Mouse (Mus musculus): ENCODE results near the gene Filip1. TPM values are rescaled to one million over a fixed set of nuclear protein-coding genes. Genes with fewer than 3 reads are reported as not detected.

The Filip1 gene
- polyA plus RNA-seq, 1 experiment from 2014 or later, result 5.9 TPM

GRCm38 (mm10) chr9:79947414-79947813 lies 65.2 kb downstream of the Filip1 start:
- Histone ChIP-seq H3K4me2 (ENCODE audit: low read length) (no peak overlapping the region), H3K27ac (no peak overlapping the region), H3K4me3 (replicated peaks; ENCODE audit: low read depth, low read length) (no peak overlapping the region), H3K9me3 (replicated peaks; ENCODE audit: low read length) (no peaks in the 10 kb centered on the region), H3K4me1 (replicated peaks; ENCODE audit: insufficient read depth, low read length) (peaks cover 7% of the 10 kb centered on the region; the same call in 1 of the 2 replicates), H3K9ac (ENCODE audit: low read depth, low read length) (no peak overlapping the region), H3K36me3 (ENCODE audit: insufficient read depth, low read length) (no peaks in the 10 kb centered on the region), H3K27me3 (ENCODE audit: insufficient read depth, low read length) (no peaks in the 10 kb centered on the region)
- TF ChIP-seq CTCF (IDR thresholded peaks at IDR 0.05; ENCODE audit: low read depth), result no peak
- ATAC-seq (replicated peaks; ENCODE audit: low FRiP score, low read depth) (no peak), DNase-seq (ENCODE audit: low spot score) (no peak)
- WGBS, result 61% methylated on average over 3 of the region's 3 CpGs

GRCm38 (mm10) chr9:79944872-79945271 lies 67.8 kb downstream of the Filip1 start:
- TF ChIP-seq CTCF (IDR thresholded peaks at IDR 0.05; ENCODE audit: low read depth), result no peak
- Histone ChIP-seq H3K27ac (no peak overlapping the region), H3K9me3 (replicated peaks; ENCODE audit: low read length) (no peaks in the 10 kb centered on the region), H3K27me3 (ENCODE audit: insufficient read depth, low read length) (no peaks in the 10 kb centered on the region), H3K9ac (ENCODE audit: low read depth, low read length) (no peak overlapping the region), H3K36me3 (ENCODE audit: insufficient read depth, low read length) (no peaks in the 10 kb centered on the region), H3K4me2 (ENCODE audit: low read length) (no peak overlapping the region), H3K4me1 (replicated peaks; ENCODE audit: insufficient read depth, low read length) (no peaks in the 10 kb centered on the region), H3K4me3 (replicated peaks; ENCODE audit: low read depth, low read length) (no peak overlapping the region)
- DNase-seq (ENCODE audit: low spot score), result no peak
- no peak for ATAC-seq (replicated peaks; ENCODE audit: low FRiP score, low read depth)
- WGBS, result 45% methylated on average over 6 of the region's 6 CpGs

DNA sequence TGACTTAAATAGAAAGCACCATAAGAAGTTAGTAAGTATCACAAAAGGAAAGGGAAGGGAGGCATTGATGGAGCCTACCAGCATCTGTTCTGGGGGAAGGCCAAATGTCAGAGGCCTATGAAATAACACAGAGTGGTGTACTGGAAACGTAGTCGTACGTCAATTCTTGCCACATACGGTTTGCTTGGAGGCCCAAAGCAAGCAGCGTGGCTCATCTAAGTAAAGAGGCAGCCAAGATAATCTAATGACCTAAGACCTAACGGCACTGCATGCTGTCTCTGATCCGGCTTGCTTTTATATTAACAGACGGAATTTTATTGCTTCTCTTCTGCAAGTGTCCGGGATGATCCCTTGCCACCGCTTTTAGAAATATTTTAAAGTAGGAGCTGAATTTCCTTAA lies 68.7 kb downstream of the Filip1 start:
- 47% methylated on average over 10 of the region's 10 CpGs for WGBS
- H3K36me3 ChIP-seq (ENCODE audit: insufficient read depth, low read length), result no peaks in the 10 kb centered on the region
- ATAC-seq (replicated peaks; ENCODE audit: low FRiP score, low read depth) (no peak), DNase-seq (ENCODE audit: low spot score) (no peak)
- H3K9me3 ChIP-seq (replicated peaks; ENCODE audit: low read length), result no peaks in the 10 kb centered on the region
- H3K27me3 ChIP-seq (ENCODE audit: insufficient read depth, low read length), result no peaks in the 10 kb centered on the region
- no peak overlapping the region for H3K27ac ChIP-seq
- TF ChIP-seq CTCF (IDR thresholded peaks at IDR 0.05; ENCODE audit: low read depth), result no peak
- no peak overlapping the region for H3K4me3 ChIP-seq (replicated peaks; ENCODE audit: low read depth, low read length)
- no peak overlapping the region for H3K4me2 ChIP-seq (ENCODE audit: low read length)
- no peak overlapping the region for H3K9ac ChIP-seq (ENCODE audit: low read depth, low read length)
- no peaks in the 10 kb centered on the region for H3K4me1 ChIP-seq (replicated peaks; ENCODE audit: insufficient read depth, low read length)

DNA sequence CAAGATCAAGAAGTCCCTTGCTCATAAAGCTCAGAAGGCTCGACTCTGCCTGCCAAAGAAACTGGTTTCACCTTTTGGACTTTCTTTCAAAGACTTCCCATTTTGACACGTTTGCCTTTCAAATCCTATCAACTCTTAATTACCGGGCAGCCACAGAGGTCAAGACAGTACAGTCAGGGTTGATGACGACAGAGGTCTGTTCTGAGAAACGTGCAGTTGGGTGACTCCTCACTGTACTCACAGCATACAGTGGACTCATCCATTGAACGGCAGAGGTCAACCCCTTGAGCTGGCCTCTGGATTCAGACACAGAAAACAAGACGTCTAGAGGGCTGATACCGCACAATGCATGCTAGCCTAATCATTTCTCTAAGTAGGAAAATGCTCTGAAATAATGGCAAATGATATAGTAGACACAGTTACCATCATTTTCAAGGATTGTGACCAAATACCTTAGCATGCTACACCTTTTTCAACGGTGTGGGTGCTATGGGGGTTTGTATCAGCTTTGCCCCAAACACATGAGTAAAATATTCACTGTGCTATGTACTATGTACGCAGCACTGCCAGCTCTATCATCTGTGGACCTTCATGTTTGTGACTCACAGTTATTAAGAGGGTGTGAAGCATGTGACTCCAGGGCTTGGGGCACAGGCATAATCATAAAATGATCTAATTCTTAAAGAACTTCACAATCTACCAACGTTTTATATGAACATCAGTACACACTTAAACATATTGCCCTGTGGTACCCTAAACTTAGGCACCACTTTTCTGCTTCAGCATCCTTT lies 74.0 kb downstream of the Filip1 start:
- Histone ChIP-seq H3K4me2 (ENCODE audit: low read length) (no peak overlapping the region), H3K27ac (no peak overlapping the region), H3K4me1 (replicated peaks; ENCODE audit: insufficient read depth, low read length) (no peaks in the 10 kb centered on the region), H3K9me3 (replicated peaks; ENCODE audit: low read length) (no peaks in the 10 kb centered on the region), H3K4me3 (replicated peaks; ENCODE audit: low read depth, low read length) (no peak overlapping the region), H3K36me3 (ENCODE audit: insufficient read depth, low read length) (no peaks in the 10 kb centered on the region), H3K27me3 (ENCODE audit: insufficient read depth, low read length) (no peaks in the 10 kb centered on the region), H3K9ac (ENCODE audit: low read depth, low read length) (no peak overlapping the region)
- DNase-seq (ENCODE audit: low spot score), result peak; percentile 56
- no peak for ATAC-seq (replicated peaks; ENCODE audit: low FRiP score, low read depth)
- WGBS, result 54% methylated on average over 11 of the region's 11 CpGs
- TF ChIP-seq CTCF (IDR thresholded peaks at IDR 0.05; ENCODE audit: low read depth), result no peak

GRCm38 (mm10) chr9:79937570-79937969 lies 75.1 kb downstream of the Filip1 start:
- Histone ChIP-seq H3K36me3 (ENCODE audit: insufficient read depth, low read length) (no peaks in the 10 kb centered on the region), H3K9me3 (replicated peaks; ENCODE audit: low read length) (no peaks in the 10 kb centered on the region), H3K27me3 (ENCODE audit: insufficient read depth, low read length) (no peaks in the 10 kb centered on the region), H3K4me2 (ENCODE audit: low read length) (no peak overlapping the region), H3K4me1 (replicated peaks; ENCODE audit: insufficient read depth, low read length) (no peaks in the 10 kb centered on the region), H3K9ac (ENCODE audit: low read depth, low read length) (no peak overlapping the region), H3K4me3 (replicated peaks; ENCODE audit: low read depth, low read length) (no peak overlapping the region), H3K27ac (no peak overlapping the region)
- TF ChIP-seq CTCF (IDR thresholded peaks at IDR 0.05; ENCODE audit: low read depth), result no peak
- WGBS, result 77% methylated on average over 6 of the region's 6 CpGs
- DNase-seq (ENCODE audit: low spot score), result no peak
- no peak for ATAC-seq (replicated peaks; ENCODE audit: low FRiP score, low read depth)

DNA sequence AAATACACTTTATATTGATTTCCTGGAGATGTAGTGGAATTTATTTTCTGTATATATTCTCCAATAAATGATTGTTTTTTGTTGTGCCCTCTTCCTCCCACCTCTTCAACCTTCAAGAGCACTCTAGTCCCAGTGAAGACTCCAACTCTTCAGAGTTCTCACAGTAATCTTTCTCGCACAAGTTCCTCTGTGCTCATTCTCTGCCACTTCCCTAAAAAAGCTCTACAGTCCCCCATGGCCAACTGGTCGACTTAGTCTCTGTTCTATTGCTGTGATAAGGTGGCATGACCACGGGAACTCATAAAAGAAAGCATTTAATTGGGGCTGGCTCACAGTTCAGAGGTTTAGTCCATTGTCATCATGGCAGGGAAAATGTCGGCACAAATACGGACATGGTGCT lies 80.1 kb downstream of the Filip1 start:
- H3K9me3 ChIP-seq (replicated peaks; ENCODE audit: low read length), result no peaks in the 10 kb centered on the region
- WGBS, result 92% methylated on average over 5 of the region's 5 CpGs
- H3K4me2 ChIP-seq (ENCODE audit: low read length), result no peak overlapping the region
- no peaks in the 10 kb centered on the region for H3K4me1 ChIP-seq (replicated peaks; ENCODE audit: insufficient read depth, low read length)
- no peak overlapping the region for H3K27ac ChIP-seq
- H3K27me3 ChIP-seq (ENCODE audit: insufficient read depth, low read length), result no peaks in the 10 kb centered on the region
- H3K4me3 ChIP-seq (replicated peaks; ENCODE audit: low read depth, low read length), result no peak overlapping the region
- DNase-seq (ENCODE audit: low spot score), result no peak
- TF ChIP-seq CTCF (IDR thresholded peaks at IDR 0.05; ENCODE audit: low read depth), result no peak
- no peak for ATAC-seq (replicated peaks; ENCODE audit: low FRiP score, low read depth)
- no peaks in the 10 kb centered on the region for H3K36me3 ChIP-seq (ENCODE audit: insufficient read depth, low read length)
- H3K9ac ChIP-seq (ENCODE audit: low read depth, low read length), result no peak overlapping the region
